Mouse (Mus musculus) macrophage (primary cell): ENCODE measurements around the gene Slc17a3. TPM values are rescaled to one million over a fixed set of nuclear protein-coding genes. Genes with fewer than 3 reads are reported as not detected.
A peak's percentile ranks its signal among the peaks of the same experiment; 100 is the strongest.

Source experiments
- H3K27ac ChIP-seq: fragments of 350-480 bp; formaldehyde crosslinking; 2 replicates; pipeline ENCODE4 v1.9.0; 2021
- H3K36me3 ChIP-seq: fragments of 350-480 bp; formaldehyde crosslinking; 2 replicates; pipeline ENCODE4 v1.9.0; 2021; ENCODE audit errors: inconsistent target
- H3K4me3 ChIP-seq: fragments of 350-480 bp; formaldehyde crosslinking; 2 replicates; pipeline ENCODE4 v1.9.0; 2021; ENCODE audit errors: inconsistent target
- H3K79me2 ChIP-seq: fragments of 350-480 bp; formaldehyde crosslinking; 2 replicates; pipeline ENCODE4 v1.9.0; 2021; ENCODE audit errors: inconsistent target
- WGBS: methylation state at CpG from one replicate; pipeline ENCODE4 v1.1.7; 2026; ENCODE audit warnings: inconsistent platforms; ENCODE audit not compliant: missing documents; 5-methylcytosine and 5-hydroxymethylcytosine counted together
- polyA plus RNA-seq: library from polyadenylated mRNA; stranded (reverse); fragments of 250-400 nt; gene quantifications from 3 replicates; pipeline ENCODE4 v1.2.4, GENCODE M21; 2018; ENCODE audit warnings: inconsistent platforms
- total RNA-seq, 78 experiments: library from RNA; depleted of rRNA; stranded (reverse); fragments of 250-400 nt; gene quantifications; 1 replicate in 9 of 78; 2 replicates in 24 of 78; 3 replicates in 43 of 78; 4 replicates in 2 of 78; pipeline ENCODE4 v1.2.4; 2018; ENCODE audit warnings: inconsistent platforms in 56 of 78

The Slc17a3 gene
- not detected for total RNA-seq (2018; cell fraction: chromatin; rRNA removed)
- total RNA-seq (2018; cell fraction: cytosol; rRNA removed): not detected
- not detected for total RNA-seq (2018; cell fraction: nucleus; rRNA removed)
- not detected in 3 replicates for polyA plus RNA-seq

DNA sequence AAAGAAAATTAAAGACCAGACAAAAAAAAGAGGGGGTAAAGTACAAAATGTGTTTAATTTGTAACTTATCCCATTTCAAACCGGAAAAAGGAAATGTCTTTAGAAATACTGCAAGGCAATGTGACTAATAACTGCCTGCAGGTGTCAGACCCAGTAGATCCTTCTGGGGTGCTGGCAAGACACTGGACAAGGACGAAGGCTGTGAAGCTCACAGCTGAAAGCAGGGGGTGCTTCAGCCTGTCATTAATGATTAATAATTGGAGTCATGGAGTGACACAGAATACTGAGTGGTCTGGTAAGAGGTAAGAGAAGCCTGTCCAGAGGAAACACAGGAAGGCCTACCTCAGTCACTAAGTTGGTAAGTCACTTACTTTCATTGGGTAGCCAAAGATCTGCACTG, at the start of gene Slc17a3:
Gene Slc17a3 (plus strand): TSS at position 127 of the 400 bp plus-strand sequence.
- WGBS: 74% methylated on average over 2 of the region's 2 CpGs
- Histone ChIP-seq H3K79me2 (no peaks in the 10 kb centered on the region), H3K36me3 (no peaks in the 10 kb centered on the region), H3K4me3 (no peak within 1 kb of the TSS), H3K27ac (no peak within 1 kb of the TSS)

DNA sequence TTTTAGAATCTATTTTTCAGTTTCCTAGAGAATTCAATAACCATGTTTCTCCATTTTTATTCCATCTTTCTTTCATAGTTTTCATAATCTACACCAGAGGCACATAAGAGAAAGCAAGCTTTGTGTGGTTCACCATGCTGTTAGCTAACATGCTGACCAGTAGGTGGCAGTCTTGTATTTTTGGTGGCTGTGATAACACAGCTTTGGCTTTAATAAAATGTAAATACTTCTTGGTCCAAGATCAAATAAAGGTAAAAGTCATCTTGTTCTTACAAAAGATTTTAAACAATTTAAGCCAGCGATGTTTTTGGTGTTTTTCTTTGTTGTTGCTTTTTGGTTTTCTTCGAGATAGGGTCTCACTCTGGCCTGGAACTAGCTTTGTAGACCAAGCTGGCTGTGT, 46.7 kb upstream of the Slc17a3 start:
- Histone ChIP-seq H3K36me3 (no peaks in the 10 kb centered on the region), H3K79me2 (no peaks in the 10 kb centered on the region), H3K4me3 (no peak overlapping the region), H3K27ac (no peak overlapping the region)
- 43% methylated on average over 2 of the region's 2 CpGs for WGBS

- Histone ChIP-seq H3K79me2 (no peaks in the 10 kb centered on the region), H3K4me3 (no peak overlapping the region), H3K36me3 (no peaks in the 10 kb centered on the region), H3K27ac (peak overlapping the region; percentile 5; the same call in 1 of the 2 replicates)
- WGBS: under 1% methylated on average over 5 of the region's 5 CpGs
Measured at GRCm38 (mm10) chr13:23799405-23799804, 39.8 kb upstream of the Slc17a3 start.

DNA sequence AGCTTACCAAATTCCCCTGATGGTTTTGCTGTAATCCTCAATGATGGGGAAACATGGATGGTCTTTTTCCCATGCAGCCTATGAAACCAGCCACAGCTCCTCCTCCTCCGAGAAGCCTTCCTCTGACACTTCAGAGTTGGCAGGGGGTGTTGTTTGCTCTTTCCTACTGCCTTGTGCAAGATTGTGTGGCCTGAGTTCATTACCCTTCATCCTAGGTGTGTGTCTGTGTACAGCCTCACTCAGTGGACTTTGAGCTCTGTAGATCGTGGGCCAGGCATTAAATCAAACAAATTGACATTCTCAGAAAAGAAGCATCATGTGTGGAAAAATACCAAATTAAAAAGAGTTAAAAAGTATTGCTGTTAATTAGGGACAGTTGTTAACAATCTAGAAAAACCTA, 34.7 kb upstream of the Slc17a3 start:
- 88% methylated on average over 2 of the region's 2 CpGs for WGBS
- H3K27ac ChIP-seq: no peak overlapping the region
- H3K36me3 ChIP-seq: no peaks in the 10 kb centered on the region
- H3K79me2 ChIP-seq: no peaks in the 10 kb centered on the region
- no peak overlapping the region for H3K4me3 ChIP-seq

DNA sequence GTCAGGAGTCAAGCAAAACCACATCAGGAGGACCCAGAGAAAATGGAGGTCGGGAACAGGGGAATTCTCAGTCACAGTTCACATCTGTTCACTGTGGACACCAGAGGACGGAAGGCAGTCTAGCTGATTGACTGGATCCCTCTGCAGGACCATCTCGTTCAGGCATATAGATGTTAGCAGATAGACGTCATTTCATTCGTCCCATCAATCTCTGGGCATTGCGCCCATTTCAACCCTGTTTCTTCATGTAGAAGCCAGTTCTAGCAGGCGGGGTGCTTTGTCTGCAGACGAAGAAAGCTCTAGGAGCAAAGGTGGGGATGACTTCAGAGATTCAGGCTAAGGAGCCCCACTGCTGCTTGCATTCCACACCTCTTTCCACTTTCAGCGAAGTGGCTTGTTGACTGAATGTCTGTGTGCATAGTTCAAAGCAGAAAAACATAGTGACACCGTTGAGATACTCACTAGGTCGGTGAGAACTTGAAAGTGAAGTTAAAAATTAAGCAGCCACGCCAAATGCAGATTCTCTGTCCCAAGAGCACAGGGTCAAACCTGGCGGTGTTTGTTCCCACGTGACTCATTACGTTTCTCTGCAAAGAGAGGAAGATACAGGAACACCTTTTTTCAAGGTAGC, 32.7 kb upstream of the Slc17a3 start, which contains the start of gene Slc17a2:
Gene Slc17a2 (plus strand): TSS at position 572 of the 631 bp plus-strand sequence.
- WGBS: 95% methylated on average over 15 of the region's 15 CpGs
- H3K27ac ChIP-seq: no peak within 1 kb of the TSS
- no peaks in the 10 kb centered on the region for H3K79me2 ChIP-seq
- no peak within 1 kb of the TSS for H3K4me3 ChIP-seq
- no peaks in the 10 kb centered on the region for H3K36me3 ChIP-seq

DNA sequence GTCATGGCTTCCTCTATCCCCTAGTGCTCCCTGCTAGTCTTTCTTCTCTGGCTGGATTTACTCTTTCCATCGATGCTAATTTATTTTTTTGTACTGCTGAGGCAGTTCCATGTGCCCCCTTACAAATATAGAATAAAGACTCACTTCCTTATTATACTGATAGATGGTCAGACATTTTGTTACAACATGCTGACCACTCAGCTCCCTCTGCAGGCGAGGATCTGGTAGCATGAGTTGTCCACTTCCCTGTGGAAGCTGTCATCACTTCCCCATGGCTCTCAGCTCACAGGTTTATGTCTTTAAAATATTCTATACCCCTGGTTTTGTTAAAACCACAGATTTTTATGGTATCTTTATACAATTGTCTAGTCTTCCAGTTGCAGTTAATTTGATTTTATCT, 23.1 kb upstream of the Slc17a3 start:
- H3K79me2 ChIP-seq: no peaks in the 10 kb centered on the region
- WGBS: 21% methylated on average over 2 of the region's 2 CpGs
- H3K4me3 ChIP-seq: no peak overlapping the region
- no peak overlapping the region for H3K27ac ChIP-seq
- H3K36me3 ChIP-seq: no peaks in the 10 kb centered on the region

DNA sequence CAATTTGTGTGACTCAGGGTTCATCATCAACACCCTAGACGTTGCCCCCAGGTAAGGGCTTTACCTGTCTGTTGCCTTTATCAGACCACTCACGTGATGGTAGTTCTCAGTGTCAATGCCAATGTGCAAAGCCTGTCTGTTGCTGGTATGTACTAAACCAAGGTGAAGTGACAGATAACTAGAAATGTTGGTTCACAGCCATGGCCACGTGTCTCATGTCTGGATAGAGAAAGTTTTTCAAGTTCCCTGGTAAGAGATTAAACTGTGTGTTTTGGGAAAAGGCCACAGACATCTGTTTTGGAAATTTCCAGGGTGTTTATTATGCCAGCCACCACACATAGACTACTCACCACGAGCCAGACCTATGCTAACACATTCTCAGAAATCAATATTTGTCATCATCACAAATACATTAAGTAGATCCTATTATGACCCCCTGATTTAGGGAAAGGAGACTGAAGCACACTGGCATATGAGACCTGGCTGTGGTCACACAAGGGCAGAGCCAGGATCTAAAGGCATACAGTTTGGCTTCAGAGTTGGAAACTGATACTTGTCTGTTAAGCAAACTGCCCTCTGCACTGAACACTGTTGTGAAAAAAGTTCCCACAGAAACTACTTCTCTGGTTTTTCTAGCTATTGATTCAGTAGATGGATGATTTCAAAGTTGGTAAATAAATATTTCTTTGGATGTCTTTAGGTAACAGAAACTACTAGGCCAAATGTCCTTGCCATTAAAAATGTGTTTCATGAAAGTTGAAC, 18.9 kb upstream of the Slc17a3 start:
- Histone ChIP-seq H3K79me2 (no peaks in the 10 kb centered on the region), H3K4me3 (no peak overlapping the region), H3K27ac (no peak overlapping the region), H3K36me3 (no peaks in the 10 kb centered on the region)
- WGBS: 87% methylated on average over 4 of the region's 4 CpGs

DNA sequence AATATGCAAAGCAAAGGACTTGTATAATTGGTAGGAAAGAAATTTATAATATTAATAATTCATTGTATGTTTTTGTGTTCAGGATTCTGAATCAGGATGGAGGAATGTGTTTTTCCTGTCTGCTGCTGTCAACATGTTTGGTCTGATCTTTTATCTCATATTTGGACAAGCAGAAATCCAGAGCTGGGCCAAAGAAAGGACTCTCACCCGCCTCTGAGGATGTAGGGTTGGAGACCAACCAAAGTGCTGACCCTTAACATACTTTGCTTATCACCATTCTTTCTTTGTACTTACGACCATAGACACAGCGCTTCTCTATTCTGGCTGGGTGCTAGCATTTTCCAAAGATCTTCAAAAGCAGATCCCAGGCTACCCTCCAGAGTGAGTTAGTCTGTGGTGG, 17.0 kb upstream of the Slc17a3 start:
- no peaks in the 10 kb centered on the region for H3K79me2 ChIP-seq
- H3K36me3 ChIP-seq: no peaks in the 10 kb centered on the region
- no peak overlapping the region for H3K27ac ChIP-seq
- H3K4me3 ChIP-seq: no peak overlapping the region
- WGBS: 89% methylated on average over 3 of the region's 3 CpGs

- H3K27ac ChIP-seq: no peak overlapping the region
- 88% methylated on average over 3 of the region's 3 CpGs for WGBS
- H3K4me3 ChIP-seq: no peak overlapping the region
- no peaks in the 10 kb centered on the region for H3K36me3 ChIP-seq
- H3K79me2 ChIP-seq: no peaks in the 10 kb centered on the region
Measured at GRCm38 (mm10) chr13:23826606-23827005, 12.6 kb upstream of the Slc17a3 start.

DNA sequence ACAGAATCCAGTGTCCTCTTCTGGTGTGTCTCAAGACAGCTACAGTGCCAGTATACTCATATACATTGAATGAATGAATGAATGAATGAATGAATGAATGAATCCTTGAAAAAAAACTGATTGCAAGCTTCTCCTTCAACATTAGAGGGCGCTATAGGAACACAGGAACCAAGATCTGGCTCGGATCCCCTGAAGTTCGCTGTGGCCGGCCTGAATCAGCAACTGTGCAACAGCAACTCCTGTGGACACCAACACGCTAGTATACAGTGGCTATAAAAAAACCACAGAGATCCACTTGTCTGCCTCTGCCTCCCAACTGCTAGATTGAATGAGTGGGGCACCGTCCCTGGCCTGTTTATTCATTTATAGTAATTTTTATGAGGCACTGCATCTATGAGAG, 6.2 kb upstream of the Slc17a3 start:
- H3K4me3 ChIP-seq: no peak overlapping the region
- H3K79me2 ChIP-seq: no peaks in the 10 kb centered on the region
- 16% methylated on average over 6 of the region's 6 CpGs for WGBS
- H3K27ac ChIP-seq: no peak overlapping the region
- H3K36me3 ChIP-seq: no peaks in the 10 kb centered on the region

DNA sequence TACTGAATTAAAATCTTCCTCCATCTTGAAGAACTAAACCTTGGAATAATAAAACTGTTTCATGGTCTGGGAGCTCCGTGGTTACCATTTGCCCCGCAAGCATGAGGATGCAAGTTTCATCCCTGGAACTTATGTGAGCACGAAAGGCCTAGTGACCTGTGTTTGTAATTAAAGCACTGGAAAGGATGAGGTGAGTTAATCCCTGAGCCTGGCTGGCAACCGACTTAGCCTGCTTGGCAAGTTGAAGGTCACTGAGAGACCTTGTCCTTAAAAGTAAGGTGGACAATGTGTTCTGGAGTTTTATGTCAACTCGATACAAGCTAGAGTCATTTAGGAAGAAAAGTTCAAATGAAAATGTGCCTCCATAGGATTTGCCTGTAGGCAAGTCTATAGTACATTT, 4.4 kb upstream of the Slc17a3 start:
- H3K36me3 ChIP-seq: no peaks in the 10 kb centered on the region
- 98% methylated on average over 5 of the region's 5 CpGs for WGBS
- H3K4me3 ChIP-seq: no peak overlapping the region
- no peak overlapping the region for H3K27ac ChIP-seq
- H3K79me2 ChIP-seq: no peaks in the 10 kb centered on the region

GRCm38 (mm10) chr13:23836630-23837029, 2.6 kb upstream of the Slc17a3 start:
- WGBS: 96% methylated on average over 5 of the region's 5 CpGs
- no peak overlapping the region for H3K4me3 ChIP-seq
- no peaks in the 10 kb centered on the region for H3K36me3 ChIP-seq
- H3K27ac ChIP-seq: no peak overlapping the region
- no peaks in the 10 kb centered on the region for H3K79me2 ChIP-seq

- Histone ChIP-seq H3K27ac (no peak overlapping the region), H3K4me3 (no peak overlapping the region), H3K36me3 (no peaks in the 10 kb centered on the region), H3K79me2 (no peaks in the 10 kb centered on the region)
- 98% methylated on average over 4 of the region's 4 CpGs for WGBS
Measured at GRCm38 (mm10) chr13:23845851-23846250, 6.6 kb downstream of the Slc17a3 start.

GRCm38 (mm10) chr13:23849299-23849698, 10.1 kb downstream of the Slc17a3 start:
- no peaks in the 10 kb centered on the region for H3K79me2 ChIP-seq
- 86% methylated on average over 2 of the region's 2 CpGs for WGBS
- no peak overlapping the region for H3K27ac ChIP-seq
- no peak overlapping the region for H3K4me3 ChIP-seq
- H3K36me3 ChIP-seq: no peaks in the 10 kb centered on the region

GRCm38 (mm10) chr13:23856401-23856800, 17.2 kb downstream of the Slc17a3 start:
- WGBS: 58% methylated on average over 3 of the region's 3 CpGs
- Histone ChIP-seq H3K79me2 (no peaks in the 10 kb centered on the region), H3K27ac (no peak overlapping the region), H3K4me3 (no peak overlapping the region), H3K36me3 (no peaks in the 10 kb centered on the region)
